Mouse (Mus musculus) embryonic facial prominence, embryonic 10.5 days (tissue): Measurements from ENCODE around the gene Ypel2. TPM values are rescaled to one million over a fixed set of nuclear protein-coding genes. Genes with fewer than 3 reads are reported as not detected.

ENCODE experiments used
- DNase-seq: peaks from one replicate; pipeline ENCODE4 v3.0.0-alpha.2; 2017; ENCODE audit warnings: low spot score
- H3K27ac ChIP-seq: fragments of 300-500 bp; sonication (generic); replicated peaks from 2 replicates; pipeline ENCODE4 v1.5.1; 2016; ENCODE audit warnings: mild to moderate bottlenecking
- H3K27me3 ChIP-seq: fragments of 300-500 bp; sonication (generic); replicated peaks from 2 replicates; pipeline ENCODE4 v1.6.1; 2016; ENCODE audit warnings: low read depth, mild to moderate bottlenecking; ENCODE audit not compliant: poor library complexity, severe bottlenecking
- H3K36me3 ChIP-seq: fragments of 300-500 bp; sonication (generic); replicated peaks from 2 replicates; pipeline ENCODE4 v1.6.1; 2016; ENCODE audit warnings: mild to moderate bottlenecking, moderate library complexity
- H3K4me1 ChIP-seq: fragments of 300-500 bp; sonication (generic); 2 replicates; pipeline ENCODE4 v1.6.1; 2016
- H3K4me3 ChIP-seq: fragments of 300-500 bp; sonication (generic); 2 replicates; pipeline ENCODE4 v1.5.1; 2016; ENCODE audit warnings: mild to moderate bottlenecking, moderate library complexity
- H3K9me3 ChIP-seq: fragments of 300-500 bp; sonication (generic); 2 replicates; pipeline ENCODE4 v1.6.1; 2016; ENCODE audit warnings: mild to moderate bottlenecking
- WGBS: fragments of 180-500 bp; shearing (Covaris S2); methylation state at CpG from one replicate; pipeline ENCODE4 v1.1.7; 2016; 5-methylcytosine and 5-hydroxymethylcytosine counted together
- polyA plus RNA-seq: library from polyadenylated mRNA; unstranded; fragments of >200 nt; fragmentation: Nextera tagmentation; extraction: Ambion mirVana; gene quantifications from 2 replicates; pipeline ENCODE4 v1.2.1, GENCODE M21; 2016

Gene Ypel2
- polyA plus RNA-seq, 1 experiment from 2014 or later = 5.4 TPM

GRCm38 (mm10) chr11:86956363-86956762 lies 37.1 kb downstream of the Ypel2 start:
- H3K9me3 ChIP-seq = no peaks in the 10 kb centered on the region
- peak overlapping the region; percentile 3; the same call in 1 of the 2 replicates for H3K27ac ChIP-seq
- no peak overlapping the region for H3K4me3 ChIP-seq
- H3K36me3 ChIP-seq = no peaks in the 10 kb centered on the region
- H3K4me1 ChIP-seq = peaks cover 70% of the 10 kb centered on the region
- no peaks in the 10 kb centered on the region for H3K27me3 ChIP-seq
- no peak for DNase-seq
- WGBS = 73% methylated on average over 2 of the region's 2 CpGs

DNA sequence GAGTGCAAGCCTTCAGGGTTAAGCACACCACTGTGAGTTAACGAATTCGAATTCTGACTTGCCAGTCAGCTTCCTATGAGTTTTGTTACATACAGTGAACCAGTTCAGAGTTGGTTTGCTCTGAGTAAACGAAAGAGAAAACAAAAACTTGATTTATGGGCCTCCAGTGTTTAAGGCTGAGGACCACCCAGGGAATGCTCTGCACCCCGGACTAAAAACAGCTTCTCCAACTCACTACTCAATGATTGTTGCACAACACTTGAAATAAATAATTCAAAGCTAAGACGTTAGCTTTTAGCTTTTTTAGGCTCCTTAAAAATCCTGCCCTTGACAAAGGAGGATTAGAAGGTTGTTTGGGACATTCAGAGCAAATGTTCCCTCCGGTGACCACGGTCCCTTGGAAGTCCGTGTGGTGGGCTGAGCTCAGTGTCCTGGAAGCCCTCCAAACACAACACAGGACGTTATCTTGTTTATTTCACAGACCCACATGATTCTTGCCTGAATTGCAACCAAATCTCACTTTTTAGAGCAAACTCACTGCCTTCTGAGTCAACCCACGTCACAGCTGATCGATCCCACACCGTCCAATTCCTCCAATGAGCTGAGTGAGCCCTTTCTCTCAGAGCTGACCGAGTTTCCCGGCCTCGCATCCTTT lies 38.8 kb downstream of the Ypel2 start:
- 87% methylated on average over 15 of the region's 15 CpGs for WGBS
- Histone ChIP-seq H3K9me3 (no peaks in the 10 kb centered on the region), H3K27ac (no peak overlapping the region), H3K4me1 (peaks cover 63% of the 10 kb centered on the region), H3K27me3 (no peaks in the 10 kb centered on the region), H3K36me3 (no peaks in the 10 kb centered on the region; the same call in 1 of the 2 replicates), H3K4me3 (no peak overlapping the region)
- DNase-seq = no peak

GRCm38 (mm10) chr11:86953096-86953495 lies 40.4 kb downstream of the Ypel2 start:
- no peaks in the 10 kb centered on the region for H3K9me3 ChIP-seq
- peaks cover 47% of the 10 kb centered on the region for H3K4me1 ChIP-seq
- no peaks in the 10 kb centered on the region for H3K27me3 ChIP-seq
- DNase-seq = no peak
- peak overlapping the region; percentile 35; the same call in 1 of the 2 replicates for H3K27ac ChIP-seq
- WGBS = 81% methylated on average over 8 of the region's 8 CpGs
- no peak overlapping the region for H3K4me3 ChIP-seq
- H3K36me3 ChIP-seq = no peaks in the 10 kb centered on the region; the same call in 1 of the 2 replicates

DNA sequence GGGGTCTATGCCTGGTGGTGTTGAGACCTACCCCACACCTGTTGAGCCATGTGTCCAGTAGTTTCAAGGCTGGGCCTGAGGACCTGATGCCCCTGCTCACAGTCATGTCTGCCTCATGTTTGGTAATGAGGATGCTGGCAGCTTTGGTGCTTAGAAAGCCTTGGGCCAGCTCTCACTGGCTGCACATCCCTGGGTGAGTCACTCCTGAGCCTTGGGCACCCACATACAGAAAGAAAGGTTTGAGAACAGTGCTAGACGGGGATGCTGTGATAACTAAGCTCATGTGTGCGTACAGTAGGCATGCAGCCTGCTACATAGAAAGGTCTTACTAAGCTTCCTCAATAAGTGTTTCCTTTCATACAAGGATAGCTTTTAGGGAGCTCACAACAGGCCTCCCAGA lies 40.8 kb downstream of the Ypel2 start:
- DNase-seq = no peak
- H3K27me3 ChIP-seq = no peaks in the 10 kb centered on the region
- 93% methylated on average over 2 of the region's 2 CpGs for WGBS
- no peaks in the 10 kb centered on the region; the same call in 1 of the 2 replicates for H3K36me3 ChIP-seq
- no peak overlapping the region for H3K4me3 ChIP-seq
- H3K27ac ChIP-seq = peak overlapping the region; percentile 35; the same call in 1 of the 2 replicates
- peaks cover 42% of the 10 kb centered on the region for H3K4me1 ChIP-seq
- H3K9me3 ChIP-seq = no peaks in the 10 kb centered on the region

- no peak overlapping the region for H3K4me3 ChIP-seq
- no peak for DNase-seq
- H3K27ac ChIP-seq = no peak overlapping the region
- H3K9me3 ChIP-seq = no peaks in the 10 kb centered on the region
- H3K36me3 ChIP-seq = no peaks in the 10 kb centered on the region; the same call in 1 of the 2 replicates
- peaks cover 38% of the 10 kb centered on the region for H3K4me1 ChIP-seq
- WGBS = 64% methylated on average over 8 of the region's 8 CpGs
- H3K27me3 ChIP-seq = no peaks in the 10 kb centered on the region
These were observed 41.8 kb downstream of the Ypel2 start for GRCm38 (mm10) chr11:86951672-86952071.

DNA sequence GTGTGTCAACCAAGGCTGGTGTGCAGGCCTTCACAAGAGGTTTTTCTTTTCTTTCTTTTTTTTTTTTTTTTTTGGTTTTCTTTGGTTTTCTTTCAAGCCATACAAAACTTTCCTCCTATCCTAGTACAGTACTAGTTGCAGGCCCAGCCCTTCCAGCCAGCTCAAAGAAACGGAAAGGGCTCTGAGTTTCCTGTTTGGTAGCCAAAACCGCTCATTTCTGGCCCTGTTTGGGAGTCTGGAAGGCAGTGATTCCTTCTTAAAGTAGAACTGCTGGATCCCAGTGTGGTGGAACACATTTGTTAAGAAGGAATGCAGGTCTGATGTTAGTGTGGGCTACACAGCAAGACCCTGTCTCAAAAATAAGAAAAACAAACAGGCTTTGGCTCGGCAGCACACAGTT lies 43.0 kb downstream of the Ypel2 start:
- WGBS = 73% methylated on average over 3 of the region's 3 CpGs

DNA sequence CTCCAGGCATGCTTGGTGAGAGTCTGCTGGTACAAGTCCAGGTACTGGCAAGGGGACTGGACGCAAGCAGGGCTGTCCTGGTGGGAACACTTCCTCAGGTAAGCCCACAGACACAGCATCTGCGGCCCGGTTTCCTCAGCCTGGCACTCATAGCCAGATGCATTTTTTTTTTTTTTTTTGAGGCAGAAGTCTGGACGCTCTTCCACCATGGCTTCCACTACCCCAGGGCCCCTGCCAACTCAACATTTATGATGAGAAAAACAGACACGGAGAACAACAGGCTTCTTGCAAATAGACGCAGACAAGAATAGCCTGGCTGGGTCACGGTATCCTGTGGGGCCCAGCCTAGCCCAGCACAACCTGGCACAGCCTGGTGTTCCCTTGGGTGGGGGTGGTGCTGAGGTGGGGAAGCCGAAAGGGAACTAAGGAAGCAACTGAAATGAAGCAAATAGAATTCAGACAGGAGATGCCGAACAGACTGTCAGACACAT lies 43.5 kb downstream of the Ypel2 start:
- WGBS = 81% methylated on average over 9 of the region's 9 CpGs

More for the DNA sequence above, 43.0 kb downstream of the Ypel2 start:
- Histone ChIP-seq H3K4me3 (no peak overlapping the region), H3K9me3 (no peaks in the 10 kb centered on the region), H3K27ac (0 out of 2 replicates have a peak overlapping the region, but pooled peaks have one; percentile 19), H3K4me1 (peaks cover 37% of the 10 kb centered on the region), H3K36me3 (no peaks in the 10 kb centered on the region; the same call in 1 of the 2 replicates), H3K27me3 (no peaks in the 10 kb centered on the region)
- no peak for DNase-seq

GRCm38 (mm10) chr11:86946644-86947195 lies 46.8 kb downstream of the Ypel2 start:
- Histone ChIP-seq H3K4me1 (peaks cover 22% of the 10 kb centered on the region), H3K27ac (peak overlapping the region; percentile 72), H3K36me3 (peaks cover 14% of the 10 kb centered on the region), H3K27me3 (no peaks in the 10 kb centered on the region), H3K9me3 (no peaks in the 10 kb centered on the region), H3K4me3 (no peak overlapping the region)
- no peak for DNase-seq
- WGBS = 45% methylated on average over 6 of the region's 6 CpGs

More for the DNA sequence above, 43.5 kb downstream of the Ypel2 start:
- Histone ChIP-seq H3K27me3 (no peaks in the 10 kb centered on the region), H3K4me1 (peaks cover 37% of the 10 kb centered on the region), H3K36me3 (no peaks in the 10 kb centered on the region; the same call in 1 of the 2 replicates), H3K9me3 (no peaks in the 10 kb centered on the region), H3K27ac (peak overlapping the region; percentile 8; the same call in 1 of the 2 replicates), H3K4me3 (no peak overlapping the region)
- DNase-seq = no peak

DNA sequence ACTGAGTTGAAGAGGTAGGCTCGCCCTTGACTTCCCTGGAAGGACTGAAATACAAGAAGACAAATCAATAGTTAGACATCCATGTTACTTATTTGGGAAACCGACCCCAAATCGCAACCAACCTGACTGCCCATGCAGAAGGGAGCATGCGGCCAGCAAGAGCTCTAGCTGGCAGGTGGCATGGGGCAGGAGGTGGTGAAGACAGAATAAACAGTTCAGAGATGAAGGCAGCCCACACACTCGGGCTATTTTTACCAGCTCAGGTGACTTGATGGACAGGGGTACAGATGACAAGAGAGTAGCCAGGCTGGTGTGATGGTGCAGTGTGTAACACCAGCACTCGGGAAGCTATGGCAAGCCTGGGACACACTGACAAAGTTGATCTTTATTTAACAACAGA lies 47.6 kb downstream of the Ypel2 start:
- WGBS = 89% methylated on average over 6 of the region's 6 CpGs
- H3K9me3 ChIP-seq = no peaks in the 10 kb centered on the region
- H3K4me1 ChIP-seq = peaks cover 18% of the 10 kb centered on the region
- no peak for DNase-seq
- H3K4me3 ChIP-seq = no peak overlapping the region
- no peak overlapping the region for H3K27ac ChIP-seq
- no peaks in the 10 kb centered on the region for H3K27me3 ChIP-seq
- H3K36me3 ChIP-seq = peaks cover 19% of the 10 kb centered on the region

DNA sequence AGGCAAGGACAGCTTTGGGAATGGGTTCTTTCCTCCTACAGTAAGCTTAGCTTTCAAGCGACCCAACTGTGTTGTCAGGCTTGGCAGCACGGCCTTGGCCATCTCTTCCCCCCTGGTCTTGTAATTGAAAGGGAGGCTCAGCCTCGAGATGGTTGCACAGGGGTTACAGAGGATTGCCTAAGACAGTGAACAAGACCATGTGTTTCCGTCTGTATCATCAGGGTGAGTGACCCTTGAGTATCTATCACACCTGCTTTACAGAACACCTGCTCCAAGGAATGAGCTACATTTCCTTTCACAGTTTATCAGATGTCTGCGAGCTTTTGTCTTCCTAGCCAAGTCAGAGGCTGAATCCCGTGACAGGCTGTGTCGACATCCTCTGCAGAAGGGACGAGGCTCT lies 48.4 kb downstream of the Ypel2 start:
- Histone ChIP-seq H3K27ac (no peak overlapping the region), H3K4me3 (no peak overlapping the region), H3K4me1 (peaks cover 13% of the 10 kb centered on the region), H3K9me3 (no peaks in the 10 kb centered on the region), H3K36me3 (peaks cover 25% of the 10 kb centered on the region), H3K27me3 (no peaks in the 10 kb centered on the region)
- 80% methylated on average over 8 of the region's 8 CpGs for WGBS
- DNase-seq = no peak

- peaks cover 13% of the 10 kb centered on the region for H3K4me1 ChIP-seq
- H3K36me3 ChIP-seq = peaks cover 26% of the 10 kb centered on the region
- no peaks in the 10 kb centered on the region for H3K27me3 ChIP-seq
- no peaks in the 10 kb centered on the region for H3K9me3 ChIP-seq
- WGBS = 82% methylated on average over 8 of the region's 8 CpGs
- H3K27ac ChIP-seq = no peak overlapping the region
- DNase-seq = no peak
- H3K4me3 ChIP-seq = no peak overlapping the region
These were observed 49.0 kb downstream of the Ypel2 start for GRCm38 (mm10) chr11:86944539-86944938.

- Histone ChIP-seq H3K27me3 (no peaks in the 10 kb centered on the region), H3K27ac (no peak overlapping the region), H3K4me3 (no peak overlapping the region), H3K9me3 (no peaks in the 10 kb centered on the region), H3K4me1 (peaks cover 15% of the 10 kb centered on the region), H3K36me3 (peaks cover 26% of the 10 kb centered on the region)
- DNase-seq = no peak
- 85% methylated on average over 8 of the region's 8 CpGs for WGBS
These were observed 51.6 kb downstream of the Ypel2 start for GRCm38 (mm10) chr11:86941904-86942303.

- H3K27me3 ChIP-seq = no peaks in the 10 kb centered on the region
- H3K4me1 ChIP-seq = peaks cover 9% of the 10 kb centered on the region; the same call in 1 of the 2 replicates
- 80% methylated on average over 6 of the region's 6 CpGs for WGBS
- no peak for DNase-seq
- no peak overlapping the region for H3K27ac ChIP-seq
- no peaks in the 10 kb centered on the region for H3K9me3 ChIP-seq
- H3K36me3 ChIP-seq = peaks cover 24% of the 10 kb centered on the region
- no peak overlapping the region for H3K4me3 ChIP-seq
These were observed 54.0 kb downstream of the Ypel2 start for GRCm38 (mm10) chr11:86939503-86939902.
